Mouse (Mus musculus) liver, embryonic 14.5 days (tissue): ENCODE results near the gene Mrps10. TPM values are rescaled to one million over a fixed set of nuclear protein-coding genes. Genes with fewer than 3 reads are reported as not detected.

Source experiments
- ATAC-seq: fragments of 200-750 bp; cut with Nextera tagmentation; 2 replicates; pipeline ENCODE4 v1.8.0; 2017; ENCODE audit warnings: moderate number of reproducible peaks, mild to moderate bottlenecking, moderate library complexity; ENCODE audit not compliant: insufficient read depth
- DNase-seq, 3 experiments: peaks; one replicate each; pipeline ENCODE4 v3.0.0-alpha.2; 2012 to 2013; ENCODE audit warnings: low read depth in 3 of 3, low spot score in 3 of 3
- H3K27ac ChIP-seq: fragments of 300-500 bp; sonication (generic); 2 replicates; pipeline ENCODE4 v1.5.1; 2014; ENCODE audit warnings: moderate library complexity, mild to moderate bottlenecking, control low read depth, inconsistent platforms
- H3K27me3 ChIP-seq: fragments of 300-500 bp; sonication (generic); 2 replicates; pipeline ENCODE4 v1.6.1; 2014; ENCODE audit warnings: mild to moderate bottlenecking, low read length, moderate library complexity; ENCODE audit not compliant: control insufficient read depth, insufficient read depth
- H3K36me3 ChIP-seq: fragments of 300-500 bp; sonication (generic); replicated peaks from 2 replicates; pipeline ENCODE4 v1.6.1; 2014; ENCODE audit warnings: low read depth; ENCODE audit not compliant: control insufficient read depth, insufficient read depth
- H3K4me1 ChIP-seq, 2 experiments: fragments of 200-500 bp in 1 of 2; fragments of 300-500 bp in 1 of 2; sonication (generic) in 1 of 2; replicated peaks; 2 replicates each; pipeline ENCODE4 v1.6.1; 2012 to 2014; ENCODE audit warnings: antibody characterized with exemption in 1 of 2, inconsistent platforms in 1 of 2, low read length in 1 of 2; ENCODE audit not compliant: control insufficient read depth in 2 of 2, insufficient read depth in 2 of 2
- H3K4me2 ChIP-seq: fragments of 300-500 bp; sonication (generic); 2 replicates; pipeline ENCODE4 v1.6.1; 2014; ENCODE audit warnings: low read depth, mild to moderate bottlenecking, control low read depth, moderate library complexity
- H3K4me3 ChIP-seq, 2 experiments: fragments of 200-500 bp in 1 of 2; fragments of 300-500 bp in 1 of 2; sonication (generic) in 1 of 2; 2 replicates each; pipeline ENCODE4 v1.5.1; 2012 to 2014; ENCODE audit warnings: low read depth in 2 of 2, low read length in 2 of 2, mild to moderate bottlenecking in 2 of 2, control low read depth in 1 of 2, inconsistent platforms in 1 of 2, moderate library complexity in 1 of 2; ENCODE audit not compliant: insufficient read depth in 1 of 2
- H3K9ac ChIP-seq: fragments of 300-500 bp; sonication (generic); replicated peaks from 2 replicates; pipeline ENCODE4 v1.6.1; 2014; ENCODE audit warnings: mild to moderate bottlenecking, control low read depth, moderate library complexity
- H3K9me3 ChIP-seq: fragments of 300-500 bp; sonication (generic); 2 replicates; pipeline ENCODE4 v1.6.1; 2016; ENCODE audit warnings: low read length, mixed read lengths; ENCODE audit not compliant: control insufficient read depth
- CTCF ChIP-seq: IDR thresholded peaks from 2 replicates; pipeline ENCODE4 v1.5.1; 2016; ENCODE audit warnings: antibody characterized with exemption, low read depth, control low read depth
- EP300 ChIP-seq: IDR thresholded peaks from 2 replicates; pipeline ENCODE4 v1.6.1; 2016; ENCODE audit warnings: antibody characterized with exemption, low read depth
- WGBS: fragments of 180-500 bp; shearing (Covaris S2); extraction: QIAGEN DNeasy Blood & Tissue Kit; methylation state at CpG from one replicate; pipeline ENCODE4 v1.1.7; 2014; ENCODE audit not compliant: insufficient replicate concordance; 5-methylcytosine and 5-hydroxymethylcytosine counted together
- polyA plus RNA-seq, 2 experiments: library from polyadenylated mRNA; depleted of rRNA in 1 of 2; stranded (reverse) in 1 of 2; unstranded in 1 of 2; fragments of >200 nt; fragmentation: Nextera tagmentation in 1 of 2; extraction: Ambion mirVana in 1 of 2; gene quantifications; 2 replicates each; pipeline versions ENCODE4 v1.2.1 to v1.2.3; 2012 to 2014

Gene Mrps10
- polyA plus RNA-seq, 2 experiments = 20.7 to 47.5 TPM

GRCm38 (mm10) chr17:47385145-47385544 lies 16.5 kb downstream of the Mrps10 start, which contains the start of gene Guca1b:
Gene Guca1b (plus strand): TSS chr17:47385393.
- 39% methylated on average over 10 of the region's 10 CpGs for WGBS
- H3K4me3 ChIP-seq = no peak within 1 kb of the TSS
- no peaks in the 10 kb centered on the region; the same call in 1 of the 2 replicates for H3K9me3 ChIP-seq
- no peaks in the 10 kb centered on the region for H3K4me1 ChIP-seq
- H3K4me2 ChIP-seq = no peak within 1 kb of the TSS
- no peak within 1 kb of the TSS for H3K9ac ChIP-seq
- no peak within 1 kb of the TSS for H3K27ac ChIP-seq
- ATAC-seq (no peak), DNase-seq (no peak)
- H3K36me3 ChIP-seq = no peaks in the 10 kb centered on the region; the same call in 1 of the 2 replicates
- no peaks in the 10 kb centered on the region for H3K27me3 ChIP-seq
- TF ChIP-seq CTCF = no peak
- no peak for TF ChIP-seq EP300

- DNase-seq (no peak), ATAC-seq (no peak)
- H3K9ac ChIP-seq = no peak overlapping the region
- TF ChIP-seq EP300 (no peak), CTCF (peak; percentile 94)
- no peaks in the 10 kb centered on the region for H3K36me3 ChIP-seq
- no peak overlapping the region for H3K4me2 ChIP-seq
- no peak overlapping the region for H3K4me3 ChIP-seq
- H3K27ac ChIP-seq = no peak overlapping the region
- no peaks in the 10 kb centered on the region for H3K27me3 ChIP-seq
- H3K4me1 ChIP-seq = no peaks in the 10 kb centered on the region
- H3K9me3 ChIP-seq = no peaks in the 10 kb centered on the region; the same call in 1 of the 2 replicates
- WGBS = 52% methylated on average over 4 of the region's 4 CpGs
These were observed 18.0 kb downstream of the Mrps10 start for GRCm38 (mm10) chr17:47386649-47387048.

- Histone ChIP-seq H3K36me3 (no peaks in the 10 kb centered on the region), H3K4me3 (peak overlapping the region in 1 of 2 experiments; percentile 38; a peak in 2 of 4 replicates), H3K27me3 (no peaks in the 10 kb centered on the region; the same call in 1 of the 2 replicates), H3K27ac (no peak overlapping the region), H3K9ac (no peak overlapping the region), H3K4me1 (peaks cover 0 to 4% of the 10 kb centered on the region in 2 experiments; a peak in 1 of 4 replicates), H3K9me3 (no peaks in the 10 kb centered on the region), H3K4me2 (peak overlapping the region; percentile 66)
- WGBS = 10% methylated on average over 24 of the region's 24 CpGs
- TF ChIP-seq EP300 (no peak), CTCF (no peak)
- ATAC-seq (no peak), DNase-seq (no peak)
These were observed 25.7 kb downstream of the Mrps10 start for GRCm38 (mm10) chr17:47394223-47394869.

- peak; percentile 81 for ATAC-seq
- 2% methylated on average over 19 of the region's 20 CpGs for WGBS
- Histone ChIP-seq H3K9me3 (no peaks in the 10 kb centered on the region), H3K4me1 (peaks cover 0 to 4% of the 10 kb centered on the region in 2 experiments; a peak in 1 of 4 replicates), H3K4me2 (peak overlapping the region; percentile 66), H3K36me3 (no peaks in the 10 kb centered on the region), H3K27ac (no peak overlapping the region), H3K27me3 (no peaks in the 10 kb centered on the region; the same call in 1 of the 2 replicates), H3K9ac (no peak overlapping the region), H3K4me3 (peak overlapping the region; percentile 38 to 56)
- TF ChIP-seq EP300 (no peak), CTCF (no peak)
- DNase-seq = peak; percentile 30 to 49 (median 33)
These were observed 26.8 kb downstream of the Mrps10 start for GRCm38 (mm10) chr17:47395376-47395913.

GRCm38 (mm10) chr17:47399091-47399490 lies 30.4 kb downstream of the Mrps10 start:
- 66% methylated on average over 8 of the region's 8 CpGs for WGBS
- no peak for TF ChIP-seq EP300
- Histone ChIP-seq H3K9me3 (no peaks in the 10 kb centered on the region), H3K4me1 (peaks cover 0 to 4% of the 10 kb centered on the region in 2 experiments; a peak in 1 of 4 replicates), H3K27ac (no peak overlapping the region), H3K9ac (no peak overlapping the region), H3K27me3 (no peaks in the 10 kb centered on the region; the same call in 1 of the 2 replicates), H3K4me3 (no peak overlapping the region), H3K4me2 (no peak overlapping the region), H3K36me3 (no peaks in the 10 kb centered on the region)
- DNase-seq (no peak), ATAC-seq (no peak)
